Mouse (Mus musculus): Measurements from ENCODE around the gene Tomm40l. TPM values are rescaled to one million over a fixed set of nuclear protein-coding genes. Genes with fewer than 3 reads are reported as not detected.
A peak's percentile ranks its signal among the peaks of the same experiment; 100 is the strongest.

Tomm40l gene
- polyA plus RNA-seq, 1 experiment = 59.3 TPM

GRCm38 (mm10) chr1:171223796-171224195, 1.5 kb upstream of the Tomm40l start:
- H3K4me3 ChIP-seq (ENCODE audit: insufficient read depth, low read depth, low read length) = no peak overlapping the region
- no peaks in the 10 kb centered on the region for H3K4me1 ChIP-seq (ENCODE audit: control insufficient read depth, insufficient read depth, insufficient read length, low read length)
- H3K27ac ChIP-seq (replicated peaks; ENCODE audit: low read depth, low read length) = no peak overlapping the region

GRCm38 (mm10) chr1:171223168-171223567, 854 bp upstream of the Tomm40l start:
- Histone ChIP-seq H3K4me3 (ENCODE audit: insufficient read depth, low read depth, low read length) (peak overlapping the region; percentile 56), H3K27ac (replicated peaks; ENCODE audit: low read depth, low read length) (peak overlapping the region; percentile 82), H3K4me1 (ENCODE audit: control insufficient read depth, insufficient read depth, insufficient read length, low read length) (no peaks in the 10 kb centered on the region)

- Histone ChIP-seq H3K27ac (replicated peaks; ENCODE audit: low read depth, low read length) (peak overlapping the region; percentile 80), H3K4me3 (ENCODE audit: insufficient read depth, low read depth, low read length) (peak overlapping the region; percentile 76), H3K4me1 (ENCODE audit: control insufficient read depth, insufficient read depth, insufficient read length, low read length) (no peaks in the 10 kb centered on the region)
Measured at GRCm38 (mm10) chr1:171221281-171222193, 777 bp downstream of the Tomm40l start.

GRCm38 (mm10) chr1:171220871-171221270, 1.4 kb downstream of the Tomm40l start:
- H3K4me1 ChIP-seq (ENCODE audit: control insufficient read depth, insufficient read depth, insufficient read length, low read length) = no peaks in the 10 kb centered on the region
- H3K4me3 ChIP-seq (ENCODE audit: insufficient read depth, low read depth, low read length) = peak overlapping the region; percentile 76; the same call in 1 of the 2 replicates
- no peak overlapping the region for H3K27ac ChIP-seq (replicated peaks; ENCODE audit: low read depth, low read length)

GRCm38 (mm10) chr1:171216241-171216955, 5.9 kb downstream of the Tomm40l start:
- no peaks in the 10 kb centered on the region for H3K4me1 ChIP-seq (ENCODE audit: control insufficient read depth, insufficient read depth, insufficient read length, low read length)
- no peak overlapping the region for H3K27ac ChIP-seq (replicated peaks; ENCODE audit: low read depth, low read length)
- H3K4me3 ChIP-seq (ENCODE audit: insufficient read depth, low read depth, low read length) = no peak overlapping the region

GRCm38 (mm10) chr1:171213801-171214496, 8.4 kb downstream of the Tomm40l start, which contains the start of gene Nr1i3:
Gene Nr1i3 (plus strand): TSS chr1:171213970.
- Histone ChIP-seq H3K4me3 (ENCODE audit: insufficient read depth, low read depth, low read length) (no peak within 1 kb of the TSS), H3K27ac (replicated peaks; ENCODE audit: low read depth, low read length) (no peak within 1 kb of the TSS)

GRCm38 (mm10) chr1:171212854-171213253, 9.5 kb downstream of the Tomm40l start:
- no peaks in the 10 kb centered on the region for H3K4me1 ChIP-seq (ENCODE audit: control insufficient read depth, insufficient read depth, insufficient read length, low read length)
- H3K27ac ChIP-seq (replicated peaks; ENCODE audit: low read depth, low read length) = no peak overlapping the region
- no peak overlapping the region for H3K4me3 ChIP-seq (ENCODE audit: insufficient read depth, low read depth, low read length)

More at GRCm38 (mm10) chr1:171213801-171214496, 8.4 kb downstream of the Tomm40l start, which contains the start of gene Nr1i3:
- H3K4me1 ChIP-seq (ENCODE audit: control insufficient read depth, insufficient read depth, insufficient read length, low read length) = no peaks in the 10 kb centered on the region

- H3K27ac ChIP-seq (replicated peaks; ENCODE audit: low read depth, low read length) = no peak overlapping the region
- no peaks in the 10 kb centered on the region for H3K4me1 ChIP-seq (ENCODE audit: control insufficient read depth, insufficient read depth, insufficient read length, low read length)
- H3K4me3 ChIP-seq (ENCODE audit: insufficient read depth, low read depth, low read length) = no peak overlapping the region
Measured at GRCm38 (mm10) chr1:171209409-171209808, 12.9 kb downstream of the Tomm40l start.

GRCm38 (mm10) chr1:171205704-171206493, 16.4 kb downstream of the Tomm40l start:
- H3K4me3 ChIP-seq (ENCODE audit: insufficient read depth, low read depth, low read length) = no peak overlapping the region
- H3K4me1 ChIP-seq (ENCODE audit: control insufficient read depth, insufficient read depth, insufficient read length, low read length) = no peaks in the 10 kb centered on the region
- H3K27ac ChIP-seq (replicated peaks; ENCODE audit: low read depth, low read length) = no peak overlapping the region

GRCm38 (mm10) chr1:171204249-171204644, 18.1 kb downstream of the Tomm40l start:
- H3K4me3 ChIP-seq (ENCODE audit: insufficient read depth, low read depth, low read length) = no peak overlapping the region
- H3K4me1 ChIP-seq (ENCODE audit: control insufficient read depth, insufficient read depth, insufficient read length, low read length) = no peaks in the 10 kb centered on the region
- H3K27ac ChIP-seq (replicated peaks; ENCODE audit: low read depth, low read length) = no peak overlapping the region

GRCm38 (mm10) chr1:171203471-171204248, 18.7 kb downstream of the Tomm40l start:
- no peaks in the 10 kb centered on the region for H3K4me1 ChIP-seq (ENCODE audit: control insufficient read depth, insufficient read depth, insufficient read length, low read length)
- H3K27ac ChIP-seq (replicated peaks; ENCODE audit: low read depth, low read length) = no peak overlapping the region
- no peak overlapping the region for H3K4me3 ChIP-seq (ENCODE audit: insufficient read depth, low read depth, low read length)

GRCm38 (mm10) chr1:171200769-171201168, 21.5 kb downstream of the Tomm40l start:
- Histone ChIP-seq H3K4me3 (ENCODE audit: insufficient read depth, low read depth, low read length) (no peak overlapping the region), H3K4me1 (ENCODE audit: control insufficient read depth, insufficient read depth, insufficient read length, low read length) (no peaks in the 10 kb centered on the region), H3K27ac (replicated peaks; ENCODE audit: low read depth, low read length) (no peak overlapping the region)

GRCm38 (mm10) chr1:171199532-171199931, 22.8 kb downstream of the Tomm40l start:
- Histone ChIP-seq H3K27ac (replicated peaks; ENCODE audit: low read depth, low read length) (no peak overlapping the region), H3K4me1 (ENCODE audit: control insufficient read depth, insufficient read depth, insufficient read length, low read length) (no peaks in the 10 kb centered on the region)

More at GRCm38 (mm10) chr1:171199532-171199931, 22.8 kb downstream of the Tomm40l start:
- no peak overlapping the region for H3K4me3 ChIP-seq (ENCODE audit: insufficient read depth, low read depth, low read length)
